Mouse (Mus musculus): ENCODE results near the gene Abi3bp.

- no peak for TF ChIP-seq CHD2 (IDR thresholded peaks at IDR 0.05; ENCODE audit: low read depth, low read length)
- TF ChIP-seq ZNF384 (IDR thresholded peaks at IDR 0.05; ENCODE audit: low read depth, low read length) = no peak
- TF ChIP-seq ZC3H11A (IDR thresholded peaks at IDR 0.05; ENCODE audit: borderline replicate concordance, low read depth, low read length) = no peak
- no peak for TF ChIP-seq HCFC1 (IDR thresholded peaks at IDR 0.05; ENCODE audit: borderline replicate concordance, insufficient read depth, low read length)
These were observed 191.8 kb downstream of the Abi3bp start for GRCm38 (mm10) chr16:56669520-56669919.
